Mouse (Mus musculus): ENCODE data around the gene Pla2r1. TPM values are rescaled to one million over a fixed set of nuclear protein-coding genes. Genes with fewer than 3 reads are reported as not detected.

The Pla2r1 gene
- polyA plus RNA-seq, 1 experiment from 2014 or later = 1.1 TPM

- Histone ChIP-seq H3K4me2 (ENCODE audit: low read depth, severe bottlenecking) (no peak overlapping the region), H3K9me3 (ENCODE audit: control insufficient read depth, low read length) (no peaks in the 10 kb centered on the region), H3K4me1 (ENCODE audit: control insufficient read depth, insufficient read depth, low read length) (no peaks in the 10 kb centered on the region), H3K9ac (ENCODE audit: low read length) (no peak overlapping the region), H3K27ac (replicated peaks; ENCODE audit: low read depth, low read length) (no peak overlapping the region), H3K4me3 (ENCODE audit: low read depth, low read length) (no peak overlapping the region), H3K36me3 (ENCODE audit: control insufficient read depth, insufficient read depth, low read length) (no peaks in the 10 kb centered on the region), H3K27me3 (ENCODE audit: control insufficient read depth, insufficient read depth, low read length) (no peaks in the 10 kb centered on the region)
- WGBS = 58% methylated on average over 5 of the region's 5 CpGs
- DNase-seq (ENCODE audit: low spot score) (no peak), ATAC-seq (ENCODE audit: insufficient number of reproducible peaks, low FRiP score, low TSS enrichment, low read depth) (no peak)
Observed at GRCm38 (mm10) chr2:60436802-60437201, 116.3 kb downstream of the Pla2r1 start.

- Histone ChIP-seq H3K4me1 (ENCODE audit: control insufficient read depth, insufficient read depth, low read length) (no peaks in the 10 kb centered on the region), H3K27ac (replicated peaks; ENCODE audit: low read depth, low read length) (no peak overlapping the region), H3K4me2 (ENCODE audit: low read depth, severe bottlenecking) (no peak overlapping the region), H3K36me3 (ENCODE audit: control insufficient read depth, insufficient read depth, low read length) (no peaks in the 10 kb centered on the region), H3K9ac (ENCODE audit: low read length) (no peak overlapping the region), H3K4me3 (ENCODE audit: low read depth, low read length) (no peak overlapping the region), H3K27me3 (ENCODE audit: control insufficient read depth, insufficient read depth, low read length) (no peaks in the 10 kb centered on the region), H3K9me3 (ENCODE audit: control insufficient read depth, low read length) (no peaks in the 10 kb centered on the region)
- ATAC-seq (ENCODE audit: insufficient number of reproducible peaks, low FRiP score, low TSS enrichment, low read depth) = no peak
- no peak for DNase-seq (ENCODE audit: low spot score)
- 83% methylated on average over 8 of the region's 8 CpGs for WGBS
Observed at GRCm38 (mm10) chr2:60430315-60431021, 122.6 kb downstream of the Pla2r1 start.

GRCm38 (mm10) chr2:60418075-60418474 is 135.0 kb downstream of the Pla2r1 start:
- ATAC-seq (ENCODE audit: insufficient number of reproducible peaks, low FRiP score, low TSS enrichment, low read depth) (0 out of 2 replicates have a peak, but pooled peaks have one; percentile 21), DNase-seq (ENCODE audit: low spot score) (peak; percentile 84)
- no peak overlapping the region for H3K4me2 ChIP-seq (ENCODE audit: low read depth, severe bottlenecking)
- H3K4me3 ChIP-seq (ENCODE audit: low read depth, low read length) = no peak overlapping the region
- H3K27ac ChIP-seq (replicated peaks; ENCODE audit: low read depth, low read length) = no peak overlapping the region
- H3K9ac ChIP-seq (ENCODE audit: low read length) = no peak overlapping the region
- H3K27me3 ChIP-seq (ENCODE audit: control insufficient read depth, insufficient read depth, low read length) = no peaks in the 10 kb centered on the region
- no peaks in the 10 kb centered on the region for H3K4me1 ChIP-seq (ENCODE audit: control insufficient read depth, insufficient read depth, low read length)
- no peaks in the 10 kb centered on the region for H3K36me3 ChIP-seq (ENCODE audit: control insufficient read depth, insufficient read depth, low read length)
- 8% methylated on average over 6 of the region's 6 CpGs for WGBS
- no peaks in the 10 kb centered on the region for H3K9me3 ChIP-seq (ENCODE audit: control insufficient read depth, low read length)

- Histone ChIP-seq H3K27me3 (ENCODE audit: control insufficient read depth, insufficient read depth, low read length) (no peaks in the 10 kb centered on the region), H3K4me1 (ENCODE audit: control insufficient read depth, insufficient read depth, low read length) (no peaks in the 10 kb centered on the region), H3K9ac (ENCODE audit: low read length) (no peak overlapping the region), H3K4me2 (ENCODE audit: low read depth, severe bottlenecking) (no peak overlapping the region), H3K4me3 (ENCODE audit: low read depth, low read length) (no peak overlapping the region), H3K27ac (replicated peaks; ENCODE audit: low read depth, low read length) (no peak overlapping the region), H3K36me3 (ENCODE audit: control insufficient read depth, insufficient read depth, low read length) (no peaks in the 10 kb centered on the region), H3K9me3 (ENCODE audit: control insufficient read depth, low read length) (no peaks in the 10 kb centered on the region)
- ATAC-seq (ENCODE audit: insufficient number of reproducible peaks, low FRiP score, low TSS enrichment, low read depth) = no peak
- WGBS = 57% methylated on average over 8 of the region's 8 CpGs
- DNase-seq (ENCODE audit: low spot score) = no peak
Observed at GRCm38 (mm10) chr2:60414334-60414733, 138.8 kb downstream of the Pla2r1 start.

- ATAC-seq (ENCODE audit: insufficient number of reproducible peaks, low FRiP score, low TSS enrichment, low read depth) = no peak
- 84% methylated on average over 18 of the region's 18 CpGs for WGBS
- no peak for DNase-seq (ENCODE audit: low spot score)
Observed at GRCm38 (mm10) chr2:60413006-60413650, 140.0 kb downstream of the Pla2r1 start.

GRCm38 (mm10) chr2:60411181-60411580 is 141.9 kb downstream of the Pla2r1 start:
- ATAC-seq (ENCODE audit: insufficient number of reproducible peaks, low FRiP score, low TSS enrichment, low read depth) (no peak), DNase-seq (ENCODE audit: low spot score) (no peak)
- H3K27me3 ChIP-seq (ENCODE audit: control insufficient read depth, insufficient read depth, low read length) = no peaks in the 10 kb centered on the region
- no peaks in the 10 kb centered on the region for H3K9me3 ChIP-seq (ENCODE audit: control insufficient read depth, low read length)
- no peak overlapping the region for H3K4me3 ChIP-seq (ENCODE audit: low read depth, low read length)
- no peaks in the 10 kb centered on the region for H3K4me1 ChIP-seq (ENCODE audit: control insufficient read depth, insufficient read depth, low read length)
- no peak overlapping the region for H3K27ac ChIP-seq (replicated peaks; ENCODE audit: low read depth, low read length)
- WGBS = 89% methylated on average over 7 of the region's 7 CpGs
- H3K9ac ChIP-seq (ENCODE audit: low read length) = no peak overlapping the region
- no peaks in the 10 kb centered on the region for H3K36me3 ChIP-seq (ENCODE audit: control insufficient read depth, insufficient read depth, low read length)
- no peak overlapping the region for H3K4me2 ChIP-seq (ENCODE audit: low read depth, severe bottlenecking)

More at GRCm38 (mm10) chr2:60413006-60413650, 140.0 kb downstream of the Pla2r1 start:
- H3K9ac ChIP-seq (ENCODE audit: low read length) = no peak overlapping the region
- no peaks in the 10 kb centered on the region for H3K9me3 ChIP-seq (ENCODE audit: control insufficient read depth, low read length)
- H3K4me2 ChIP-seq (ENCODE audit: low read depth, severe bottlenecking) = no peak overlapping the region
- H3K4me3 ChIP-seq (ENCODE audit: low read depth, low read length) = no peak overlapping the region
- no peaks in the 10 kb centered on the region for H3K4me1 ChIP-seq (ENCODE audit: control insufficient read depth, insufficient read depth, low read length)
- no peaks in the 10 kb centered on the region for H3K27me3 ChIP-seq (ENCODE audit: control insufficient read depth, insufficient read depth, low read length)
- no peaks in the 10 kb centered on the region for H3K36me3 ChIP-seq (ENCODE audit: control insufficient read depth, insufficient read depth, low read length)
- H3K27ac ChIP-seq (replicated peaks; ENCODE audit: low read depth, low read length) = no peak overlapping the region

- no peaks in the 10 kb centered on the region for H3K27me3 ChIP-seq (ENCODE audit: control insufficient read depth, insufficient read depth, low read length)
- H3K27ac ChIP-seq (replicated peaks; ENCODE audit: low read depth, low read length) = no peak overlapping the region
- H3K9ac ChIP-seq (ENCODE audit: low read length) = no peak overlapping the region
- H3K36me3 ChIP-seq (ENCODE audit: control insufficient read depth, insufficient read depth, low read length) = no peaks in the 10 kb centered on the region
- no peaks in the 10 kb centered on the region for H3K9me3 ChIP-seq (ENCODE audit: control insufficient read depth, low read length)
- no peak for ATAC-seq (ENCODE audit: insufficient number of reproducible peaks, low FRiP score, low TSS enrichment, low read depth)
- WGBS = 65% methylated on average over 11 of the region's 11 CpGs
- no peaks in the 10 kb centered on the region for H3K4me1 ChIP-seq (ENCODE audit: control insufficient read depth, insufficient read depth, low read length)
- no peak for DNase-seq (ENCODE audit: low spot score)
- no peak overlapping the region for H3K4me3 ChIP-seq (ENCODE audit: low read depth, low read length)
- H3K4me2 ChIP-seq (ENCODE audit: low read depth, severe bottlenecking) = no peak overlapping the region
Observed at GRCm38 (mm10) chr2:60409989-60410763, 142.9 kb downstream of the Pla2r1 start.

GRCm38 (mm10) chr2:60409194-60409593 is 143.9 kb downstream of the Pla2r1 start:
- Histone ChIP-seq H3K9me3 (ENCODE audit: control insufficient read depth, low read length) (no peaks in the 10 kb centered on the region), H3K4me2 (ENCODE audit: low read depth, severe bottlenecking) (no peak overlapping the region), H3K27me3 (ENCODE audit: control insufficient read depth, insufficient read depth, low read length) (no peaks in the 10 kb centered on the region), H3K9ac (ENCODE audit: low read length) (no peak overlapping the region), H3K27ac (replicated peaks; ENCODE audit: low read depth, low read length) (no peak overlapping the region), H3K4me1 (ENCODE audit: control insufficient read depth, insufficient read depth, low read length) (no peaks in the 10 kb centered on the region), H3K4me3 (ENCODE audit: low read depth, low read length) (no peak overlapping the region), H3K36me3 (ENCODE audit: control insufficient read depth, insufficient read depth, low read length) (no peaks in the 10 kb centered on the region)
- ATAC-seq (ENCODE audit: insufficient number of reproducible peaks, low FRiP score, low TSS enrichment, low read depth) = no peak
- 65% methylated on average over 6 of the region's 6 CpGs for WGBS
- DNase-seq (ENCODE audit: low spot score) = no peak
